Mouse (Mus musculus) ovary, postnatal 36 days (tissue): ENCODE measurements at regions not wholly inside any gene's neighbourhood (a gene's known extent, or its start where the extent isn't known, plus 50 kb on each side); places are given as distances from the start of the nearest gene placed in this dataset.

Experiments
- DNase-seq: peaks from one replicate; pipeline ENCODE4 v3.0.0; 2022; ENCODE audit warnings: low spot score, mixed read lengths

DNA sequence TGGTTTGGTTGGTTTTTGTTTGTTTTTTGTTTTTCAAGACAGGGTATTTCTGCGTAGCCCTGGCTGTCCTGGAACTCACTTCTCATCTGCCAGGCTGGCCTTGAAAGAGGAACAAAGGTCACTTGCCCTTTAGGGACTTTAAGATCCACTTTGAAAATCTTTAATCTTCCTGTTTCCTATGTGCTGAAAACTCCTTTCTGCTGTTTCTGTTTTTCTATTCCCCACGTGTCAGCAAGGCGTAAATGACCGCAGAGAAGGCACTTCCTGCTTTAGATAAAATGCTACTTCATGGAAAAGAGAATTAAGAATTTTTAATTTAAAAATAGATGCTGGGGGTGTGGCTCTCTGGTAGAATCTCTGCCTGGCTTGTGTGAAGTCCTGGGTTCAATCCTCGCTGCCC, 98.9 kb upstream of the Foxn2 start:
- no peak for DNase-seq

DNA sequence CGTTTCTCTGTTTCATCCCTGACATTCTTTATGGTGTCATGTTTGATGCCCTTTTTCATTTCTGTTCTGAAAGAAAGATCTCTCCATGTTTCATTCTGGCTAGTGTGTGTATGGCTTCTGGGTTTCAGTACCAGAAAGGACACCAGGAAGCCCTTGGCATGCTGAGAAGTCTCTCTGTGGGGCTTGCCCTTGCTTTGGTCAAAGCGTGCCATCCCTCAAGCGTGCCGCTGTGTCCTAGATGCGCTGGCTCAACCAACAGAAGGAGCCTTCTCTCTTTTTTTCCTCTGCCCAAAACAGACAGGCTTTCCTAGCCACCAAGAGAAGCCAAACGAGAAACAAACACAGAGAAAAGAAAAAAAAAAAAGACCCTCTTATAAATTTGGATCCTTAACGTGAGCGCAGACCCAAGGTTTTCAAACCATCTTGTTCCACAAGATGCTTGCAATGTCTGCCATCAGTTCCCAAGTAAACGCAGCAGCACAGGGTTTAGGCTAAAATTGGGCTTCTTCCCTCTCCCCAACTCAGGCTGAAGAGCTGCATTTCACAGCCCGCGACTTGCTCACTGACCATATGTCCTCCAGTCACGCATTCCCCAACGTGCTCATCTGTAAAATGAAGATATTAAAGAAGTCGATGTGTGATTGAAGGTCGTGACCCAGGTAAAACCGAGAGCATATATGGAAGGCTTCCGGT, 97.3 kb upstream of the Foxn2 start:
- no peak for DNase-seq

DNA sequence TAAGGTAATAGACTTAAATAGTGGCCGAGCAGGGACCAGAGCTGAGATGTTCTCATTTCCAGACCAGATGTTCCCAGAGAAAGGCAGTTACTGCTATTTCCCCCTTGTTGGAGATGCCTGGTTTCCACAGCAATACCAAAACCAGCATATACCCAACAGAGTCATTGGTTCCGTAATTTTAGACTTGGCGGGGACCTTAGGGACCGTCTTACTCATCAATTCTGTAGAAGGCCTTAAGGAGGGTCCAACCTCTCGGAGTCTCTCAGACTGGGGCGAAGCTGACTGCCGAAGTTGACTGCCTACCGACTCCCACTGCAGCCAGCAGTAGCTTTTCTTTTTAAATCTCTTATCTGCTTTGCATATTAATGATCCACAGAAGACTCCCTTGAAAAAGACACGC, 95.1 kb upstream of the Foxn2 start:
- no peak for DNase-seq

DNA sequence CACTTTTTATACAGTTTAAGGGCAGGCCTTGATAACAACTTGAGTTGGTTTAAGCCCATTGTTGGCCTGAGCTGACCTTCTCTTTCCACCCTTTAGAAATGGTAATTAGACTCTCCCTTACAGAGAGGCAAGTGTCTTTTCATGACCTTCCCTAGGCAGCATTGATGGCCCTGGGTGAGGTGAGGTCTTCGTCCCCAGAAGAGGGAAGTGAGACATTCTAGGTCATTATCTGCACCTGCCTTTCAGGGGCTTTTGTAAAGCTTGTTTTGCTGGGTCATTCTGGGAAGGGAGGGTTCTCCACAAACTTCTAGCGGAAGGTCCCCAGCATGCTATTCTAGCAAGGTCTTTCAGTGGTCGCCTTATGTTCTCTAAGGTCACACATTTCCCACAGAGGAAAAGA, 93.6 kb upstream of the Foxn2 start:
- no peak for DNase-seq

DNA sequence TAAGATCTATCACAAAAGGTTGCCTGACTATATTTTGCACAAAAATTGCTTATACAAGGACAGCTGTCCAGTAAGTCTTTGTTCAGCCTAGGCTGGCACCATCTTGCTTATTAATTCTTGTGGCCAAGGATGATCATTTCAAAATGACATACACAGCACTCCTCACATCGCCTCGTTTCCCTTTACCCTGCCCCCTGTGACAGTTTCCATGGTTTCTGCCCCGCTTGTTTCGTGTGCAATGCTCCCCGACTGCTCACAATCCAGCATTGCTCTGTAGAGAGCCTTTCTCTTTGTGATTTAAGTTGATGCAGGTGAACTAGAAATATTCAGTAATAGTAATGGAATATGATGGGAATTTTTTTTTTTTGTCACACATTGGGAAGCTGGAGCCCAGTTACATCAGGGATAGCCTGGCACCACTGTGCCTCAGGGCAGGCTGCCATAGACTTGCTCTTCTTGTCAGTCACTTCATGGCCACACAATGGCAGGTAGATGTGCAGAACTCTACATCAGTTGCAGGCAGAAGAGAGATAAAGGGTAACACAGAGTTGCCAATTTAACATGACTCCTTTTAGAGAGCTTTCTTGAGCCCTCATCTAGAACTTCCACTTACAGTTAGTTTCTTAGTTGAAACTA, 90.6 kb upstream of the Foxn2 start:
- DNase-seq = no peak

DNA sequence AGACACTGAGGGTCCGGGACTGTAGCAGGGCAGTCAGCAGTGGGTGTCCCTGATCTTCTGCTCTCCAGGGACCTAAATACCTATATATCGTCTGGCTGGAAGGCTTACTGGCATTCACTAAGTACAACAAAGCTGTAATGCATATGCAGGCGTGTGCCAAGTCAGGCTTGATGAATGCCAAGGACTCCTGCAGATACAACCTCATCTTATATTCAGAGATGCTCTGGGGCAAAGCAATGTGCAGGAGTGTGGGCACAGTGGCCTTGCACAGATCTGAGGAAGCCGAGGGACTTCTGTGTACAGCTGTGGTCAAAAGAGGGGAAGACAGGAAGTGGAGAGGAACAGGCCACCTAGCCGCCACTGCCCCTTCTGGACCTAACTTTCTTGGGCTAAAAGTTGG, 89.5 kb upstream of the Foxn2 start:
- no peak for DNase-seq

DNA sequence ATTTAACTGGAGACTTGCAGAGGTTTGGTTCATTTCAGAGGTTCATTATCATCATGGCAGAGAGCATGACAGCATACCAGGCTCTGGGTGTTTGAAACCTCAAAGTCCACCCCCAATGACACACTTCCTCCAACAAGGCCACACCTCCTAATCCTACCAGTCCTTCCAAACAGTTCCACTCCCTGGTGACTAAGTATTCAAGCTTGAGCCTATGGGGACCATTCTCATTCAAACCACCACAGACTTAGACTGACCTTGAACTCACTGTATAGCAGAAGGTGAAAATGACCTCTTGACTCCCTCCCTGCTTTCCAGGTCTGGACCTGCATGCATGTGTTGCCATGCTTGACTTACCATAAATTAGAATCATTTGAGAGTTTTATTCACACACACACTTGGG, 87.6 kb upstream of the Foxn2 start:
- no peak for DNase-seq

DNA sequence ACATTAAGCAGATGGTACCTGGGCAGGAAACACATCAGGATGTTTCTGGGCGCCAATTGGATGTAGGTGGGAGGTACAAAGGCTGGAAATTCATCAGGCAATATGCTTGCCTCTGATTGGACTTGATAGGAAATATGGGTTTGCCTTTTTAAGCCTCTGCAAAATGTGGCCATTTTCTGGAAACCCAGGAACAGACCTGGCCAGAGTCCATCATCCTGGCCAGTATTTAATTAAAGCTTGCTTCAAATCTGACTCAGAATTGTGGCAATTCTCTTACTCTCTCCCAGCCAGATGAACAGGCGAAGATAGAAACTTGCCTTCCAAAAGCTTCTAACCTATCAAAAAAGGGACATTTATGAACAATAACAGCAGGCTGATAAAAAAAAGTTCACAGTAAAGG, 79.3 kb upstream of the Foxn2 start:
- DNase-seq = no peak

DNA sequence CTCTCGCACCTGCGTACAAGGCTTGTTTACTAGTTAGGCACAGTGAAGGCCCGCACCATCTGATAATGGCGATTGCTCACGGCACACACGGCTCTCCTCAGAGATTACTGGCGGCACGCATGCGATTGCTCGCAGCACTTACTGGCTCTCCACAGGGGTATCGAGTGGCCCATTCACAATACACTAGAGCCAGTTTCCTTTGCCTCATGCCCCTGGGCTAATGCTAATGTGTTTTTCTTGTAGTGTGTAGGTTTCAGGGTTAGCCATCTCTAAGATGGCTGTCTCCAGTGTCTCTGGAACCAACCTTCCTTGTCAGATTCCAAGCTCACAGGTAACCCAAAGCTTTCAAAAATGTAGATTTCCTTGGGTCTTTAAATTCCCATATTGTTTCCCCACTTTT, 78.1 kb upstream of the Foxn2 start:
- no peak for DNase-seq

DNA sequence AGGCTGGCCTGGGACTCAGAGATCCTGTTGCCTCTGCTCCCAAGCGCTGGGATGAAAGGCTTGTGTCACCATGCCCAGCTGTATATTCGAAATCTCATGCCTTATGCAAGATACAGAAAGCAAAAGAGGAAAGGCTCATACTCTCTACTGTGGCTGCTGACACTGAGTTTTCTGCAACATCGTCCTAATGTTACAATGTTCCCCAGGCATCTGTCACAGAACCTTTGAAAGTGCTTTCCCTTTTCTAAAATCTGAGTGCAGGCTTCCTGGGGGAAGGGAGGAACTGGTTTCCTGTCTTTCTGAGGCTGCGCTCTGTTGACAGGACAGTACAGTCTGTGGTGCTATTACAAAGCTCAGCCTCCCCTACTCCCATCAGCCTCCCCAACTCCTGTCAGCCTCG, 72.6 kb upstream of the Foxn2 start:
- no peak for DNase-seq

DNA sequence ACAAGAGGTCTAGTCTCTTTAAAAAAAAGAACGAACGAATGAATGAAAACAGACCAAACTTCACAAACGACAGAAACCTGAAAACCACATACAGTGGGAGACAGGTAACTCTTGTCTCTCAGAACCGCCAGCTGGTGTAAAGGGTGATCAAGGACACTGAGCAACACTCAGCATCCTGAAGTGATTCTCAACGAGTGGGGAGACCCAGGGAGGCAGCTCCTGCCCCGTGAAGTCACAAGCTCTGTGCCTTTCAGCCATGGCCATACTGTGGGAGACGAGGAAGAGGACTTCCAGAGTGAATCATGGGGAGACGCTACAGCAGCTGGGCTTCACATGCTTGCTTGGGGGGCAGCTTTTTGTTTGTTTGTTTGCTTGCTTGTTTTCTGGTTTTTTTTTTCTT, 70.5 kb upstream of the Foxn2 start:
- no peak for DNase-seq

DNA sequence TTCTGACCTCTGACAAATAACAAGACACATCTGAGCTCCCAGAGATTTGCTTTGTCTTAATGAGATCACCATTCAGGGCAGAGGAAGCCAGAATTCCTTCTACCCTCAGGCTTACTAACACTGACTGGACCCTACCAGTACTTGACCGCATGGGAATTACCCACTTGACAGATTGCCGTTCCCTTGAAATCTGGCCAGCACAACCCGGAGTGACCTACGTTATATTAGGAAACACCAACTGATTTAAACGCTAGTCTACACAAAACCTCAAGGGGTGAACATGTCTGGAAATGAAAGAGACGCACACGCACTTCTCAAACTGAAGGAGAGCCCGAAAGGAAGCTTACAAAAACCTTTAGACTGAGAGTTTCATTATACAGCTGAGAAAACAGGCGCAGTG, 69.8 kb upstream of the Foxn2 start:
- DNase-seq = peak; percentile 7

DNA sequence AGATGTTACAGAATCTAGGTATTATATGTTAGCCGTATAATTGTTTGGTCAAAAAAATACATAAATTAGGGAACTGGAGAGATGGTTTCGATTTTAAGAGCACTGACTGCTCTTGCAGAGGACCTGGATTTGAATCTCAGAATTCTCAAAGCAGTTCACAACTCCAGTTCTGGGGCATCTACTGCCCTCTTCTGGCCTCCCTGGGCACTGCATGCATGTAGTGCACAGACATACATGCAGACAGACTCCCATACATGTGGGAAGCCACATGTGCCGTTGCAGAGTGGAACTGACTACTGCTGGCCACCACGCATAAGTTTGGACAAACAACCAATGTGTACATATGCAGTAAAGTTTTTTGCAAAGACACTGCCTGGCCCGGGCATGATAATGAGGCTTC, 62.0 kb upstream of the Foxn2 start:
- no peak for DNase-seq

DNA sequence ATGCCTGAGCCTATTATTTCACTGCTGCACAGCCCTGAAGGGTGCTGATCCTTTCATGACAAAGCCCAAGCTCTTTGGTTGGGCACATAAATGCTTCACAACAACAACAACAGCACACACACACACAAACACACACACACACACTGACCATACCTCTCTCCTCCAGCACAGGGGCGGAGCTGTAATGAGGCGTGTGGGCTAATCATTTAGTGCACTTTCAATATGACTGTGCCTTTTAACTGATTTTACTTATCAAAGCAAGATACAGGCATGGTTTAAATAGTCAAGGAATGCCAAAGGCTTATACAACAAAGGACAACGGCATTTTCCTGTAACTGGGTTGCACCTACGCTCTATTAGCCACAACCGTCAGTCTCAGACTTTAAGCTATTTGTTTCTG, 61.1 kb upstream of the Foxn2 start:
- no peak for DNase-seq

DNA sequence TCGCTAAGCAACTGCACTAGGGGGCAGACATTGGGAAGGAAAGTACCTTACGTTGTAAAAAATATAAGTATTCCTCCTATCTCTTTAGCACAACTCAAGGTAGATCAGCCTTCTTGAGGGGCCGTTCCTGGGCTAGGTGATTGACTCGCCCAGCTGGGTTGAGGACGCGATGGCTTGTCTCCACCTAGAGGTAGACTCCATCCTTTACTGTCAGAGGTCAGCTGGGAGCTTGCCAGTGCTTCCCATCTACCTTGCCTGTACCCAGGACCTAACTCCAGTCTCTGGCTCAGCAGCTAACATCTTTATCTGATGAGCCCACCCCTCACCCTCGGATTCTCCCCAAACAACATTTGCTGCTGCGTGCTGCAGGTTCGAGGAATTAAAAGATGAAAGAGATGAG, 59.4 kb upstream of the Foxn2 start:
- DNase-seq = no peak

DNA sequence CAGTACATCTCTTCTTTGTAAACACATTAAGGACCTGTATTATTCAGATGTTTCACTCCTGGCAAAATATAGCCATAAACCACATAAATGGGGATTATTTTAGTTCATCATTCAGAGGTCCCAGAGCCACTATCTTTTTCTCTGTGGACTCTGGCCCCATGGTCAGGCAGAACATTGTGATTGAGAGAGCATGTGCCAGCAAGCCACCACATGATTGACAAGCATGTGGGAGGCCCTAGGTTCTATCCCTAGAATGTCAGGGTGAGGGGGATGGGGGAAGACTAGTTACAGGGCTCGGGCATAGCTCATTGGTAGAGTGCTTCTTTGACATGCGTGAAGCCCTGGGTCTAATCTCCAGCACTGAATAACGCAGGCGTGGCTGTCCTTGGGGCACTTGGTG, 57.1 kb upstream of the Foxn2 start:
- DNase-seq = no peak

DNA sequence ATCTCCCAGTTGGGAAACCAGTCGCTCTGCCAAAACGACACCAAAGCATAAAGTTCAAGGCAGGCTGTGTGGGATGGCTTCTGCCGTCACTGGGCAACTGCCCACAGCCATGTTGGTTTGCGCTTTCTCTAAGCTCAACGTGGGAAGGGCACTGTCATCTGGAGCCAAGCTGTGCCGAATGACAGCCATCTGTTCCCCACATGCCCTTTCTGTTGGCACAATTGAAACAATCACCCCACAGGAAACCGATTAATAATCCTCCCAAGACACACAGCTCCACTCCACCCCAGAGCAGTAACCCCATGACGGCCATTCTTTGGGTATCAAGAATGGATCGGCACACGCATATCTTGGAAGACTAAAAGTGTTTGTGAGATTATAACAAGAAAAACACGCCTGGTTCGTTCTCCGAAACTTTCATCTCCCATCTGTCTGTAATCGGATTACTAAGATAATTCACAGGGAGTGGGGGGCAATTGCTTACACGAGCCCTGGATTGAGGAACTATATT, 52.0 kb upstream of the Foxn2 start:
- DNase-seq = no peak

DNA sequence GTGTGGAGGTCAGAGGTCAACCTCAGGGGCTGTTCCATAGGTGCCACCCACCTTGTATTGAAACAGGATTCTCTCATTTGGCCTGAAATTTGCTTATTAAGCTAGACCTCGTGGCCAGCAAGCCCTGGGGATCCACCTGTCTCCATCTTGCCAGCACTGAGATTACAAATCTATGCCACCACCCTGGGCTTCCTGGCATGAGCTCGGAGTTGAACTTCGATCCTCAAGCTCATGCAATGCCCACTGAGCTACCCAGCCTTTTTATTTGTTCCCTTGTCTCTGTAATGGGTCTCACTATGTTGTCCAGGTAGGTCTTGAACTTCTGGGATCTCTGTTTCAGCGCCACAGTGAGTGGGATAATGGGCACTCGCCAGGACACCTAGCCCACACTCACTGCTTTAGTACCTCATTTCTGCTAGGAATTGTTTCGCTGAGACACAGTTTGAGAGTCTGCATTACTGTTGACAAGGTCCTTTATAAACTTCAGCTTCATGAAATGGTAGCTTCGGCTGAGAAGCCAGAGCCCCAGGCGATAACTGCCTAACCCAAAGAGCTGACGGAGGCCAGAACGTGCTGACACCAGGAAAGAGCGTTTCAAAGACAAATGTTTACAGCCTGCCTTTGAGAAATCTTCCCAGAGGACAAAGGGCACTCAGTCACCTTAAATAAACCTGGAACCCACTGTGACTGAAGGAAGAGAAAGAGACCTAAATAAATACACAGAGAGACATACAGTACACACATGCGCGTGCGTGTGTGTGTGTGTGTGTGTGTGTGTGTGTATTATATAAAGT, 50.6 kb upstream of the Foxn2 start:
- no peak for DNase-seq
